Mouse (Mus musculus): ENCODE results near the gene Lkaaear1.

- no peak for TF ChIP-seq CTCF (conservative IDR thresholded peaks at IDR 0.05 in 1 of 2, IDR thresholded peaks at IDR 0.05 in 1 of 2; ENCODE audit: low read depth in 2 of 2, low read length in 2 of 2)
- no peak for TF ChIP-seq RAD21 (IDR thresholded peaks at IDR 0.05; ENCODE audit: low read depth, low read length)
- TF ChIP-seq JUN (IDR thresholded peaks at IDR 0.05; ENCODE audit: insufficient read depth, low read depth, low read length) = no peak
- no peak for TF ChIP-seq TBP (conservative IDR thresholded peaks at IDR 0.05; ENCODE audit: low read depth, low read length)
- no peak for TF ChIP-seq EP300 (IDR thresholded peaks at IDR 0.05; ENCODE audit: low read length)
- TF ChIP-seq ETS1 (conservative IDR thresholded peaks at IDR 0.05; ENCODE audit: low read depth, low read length) = no peak
- TF ChIP-seq MXI1 (IDR thresholded peaks at IDR 0.05; ENCODE audit: low read depth, low read length) = no peak
- no peak for TF ChIP-seq USF1 (IDR thresholded peaks at IDR 0.05; ENCODE audit: low read depth, low read length)
- no peak for TF ChIP-seq POLR2A (IDR thresholded peaks at IDR 0.05; ENCODE audit: low read depth, low read length)
- TF ChIP-seq CHD1 (IDR thresholded peaks at IDR 0.05; ENCODE audit: low read depth, low read length) = no peak
- TF ChIP-seq KAT2A (IDR thresholded peaks at IDR 0.05; ENCODE audit: insufficient replicate concordance, low read length) = no peak
- TF ChIP-seq MAFK (IDR thresholded peaks at IDR 0.05; ENCODE audit: insufficient replicate concordance, low read length) = no peak
Observed at GRCm38 (mm10) chr2:181689466-181690160, 8.6 kb downstream of the Lkaaear1 start.

Measured in CH12.LX (cell line).